Mouse (Mus musculus): ENCODE results near the gene Pls3.
A peak's percentile ranks its signal among the peaks of the same experiment; 100 is the strongest.
"Not testable (repeated sequence)": the region's sequence is repeated elsewhere in the genome, so short reads cannot be mapped to it uniquely, and the experiment has no call there.

Gene Pls3

GRCm38 (mm10) chrX:75777461-75777860 is 97.5 kb downstream of the Pls3 start:
- no peak for DNase-seq (ENCODE audit: low spot score in 2 of 2)

GRCm38 (mm10) chrX:75764794-75765328 is 110.1 kb downstream of the Pls3 start:
- no peak for DNase-seq (ENCODE audit: low spot score in 2 of 2)

GRCm38 (mm10) chrX:75764135-75764793 is 110.7 kb downstream of the Pls3 start:
- DNase-seq (ENCODE audit: low spot score in 2 of 2), result no peak

- DNase-seq (ENCODE audit: low spot score in 2 of 2), result not testable (repeated sequence)
These were observed 115.5 kb downstream of the Pls3 start for GRCm38 (mm10) chrX:75759461-75759860.

- peak in 1 of 2 experiments; percentile 66 for DNase-seq (ENCODE audit: low spot score in 2 of 2)
These were observed 115.9 kb downstream of the Pls3 start for GRCm38 (mm10) chrX:75759036-75759435.

- peak in 1 of 2 experiments; percentile 53 for DNase-seq (ENCODE audit: low spot score in 2 of 2)
These were observed 117.0 kb downstream of the Pls3 start for GRCm38 (mm10) chrX:75757966-75758365.

GRCm38 (mm10) chrX:75754531-75754930 is 120.5 kb downstream of the Pls3 start:
- DNase-seq (ENCODE audit: low spot score in 2 of 2), result not testable (repeated sequence)

GRCm38 (mm10) chrX:75750126-75750725 is 124.8 kb downstream of the Pls3 start:
- not testable (repeated sequence) for DNase-seq (ENCODE audit: low spot score in 2 of 2)

- peak in 1 of 2 experiments; percentile 54 for DNase-seq (ENCODE audit: low spot score in 2 of 2)
These were observed 125.7 kb downstream of the Pls3 start for GRCm38 (mm10) chrX:75749312-75749711.

GRCm38 (mm10) chrX:75744466-75744865 is 130.5 kb downstream of the Pls3 start:
- DNase-seq (ENCODE audit: low spot score in 2 of 2), result peak in 1 of 2 experiments; percentile 65

GRCm38 (mm10) chrX:75739464-75739863 is 135.5 kb downstream of the Pls3 start:
- DNase-seq (ENCODE audit: low spot score in 2 of 2), result not testable (repeated sequence)

Measured in spleen, postnatal 14 days (tissue).